Mouse (Mus musculus) kidney, adult 2 months (tissue): ENCODE measurements at regions not wholly inside any gene's neighbourhood (a gene's known extent, or its start where the extent isn't known, plus 50 kb on each side); places are given as distances from the start of the nearest gene placed in this dataset.
"Not testable (repeated sequence)": the region's sequence is repeated elsewhere in the genome, so short reads cannot be mapped to it uniquely, and the experiment has no call there.

Experiments
- DNase-seq: peaks from one replicate; pipeline ENCODE4 v3.0.0; 2021
- H3K27ac ChIP-seq: fragments of 200-500 bp; 2 replicates; pipeline ENCODE4 v1.5.1; 2012; ENCODE audit warnings: low read depth, low read length, control low read depth, inconsistent platforms; ENCODE audit not compliant: insufficient read depth
- H3K27me3 ChIP-seq: fragments of 200-500 bp; replicated peaks from 2 replicates; pipeline ENCODE4 v1.6.1; 2012; ENCODE audit warnings: mild to moderate bottlenecking, moderate library complexity, low read length, inconsistent platforms; ENCODE audit not compliant: control insufficient read depth, insufficient read depth
- H3K36me3 ChIP-seq: fragments of 200-500 bp; 2 replicates; pipeline ENCODE4 v1.6.1; 2012; ENCODE audit warnings: mild to moderate bottlenecking, moderate library complexity, low read length, inconsistent platforms; ENCODE audit not compliant: control insufficient read depth, insufficient read depth
- H3K4me1 ChIP-seq: fragments of 200-500 bp; 2 replicates; pipeline ENCODE4 v1.6.1; 2011; ENCODE audit warnings: low read length; ENCODE audit not compliant: control insufficient read depth, insufficient read depth
- H3K4me3 ChIP-seq: fragments of 200-500 bp; 2 replicates; pipeline ENCODE4 v1.5.1; 2011; ENCODE audit warnings: mild to moderate bottlenecking, low read depth, low read length, control low read depth; ENCODE audit not compliant: insufficient read depth
- WGBS: fragments of 180-500 bp; shearing (Covaris S2); methylation state at CpG from one replicate; pipeline ENCODE4 v1.1.7; 2018; 5-methylcytosine and 5-hydroxymethylcytosine counted together

DNA sequence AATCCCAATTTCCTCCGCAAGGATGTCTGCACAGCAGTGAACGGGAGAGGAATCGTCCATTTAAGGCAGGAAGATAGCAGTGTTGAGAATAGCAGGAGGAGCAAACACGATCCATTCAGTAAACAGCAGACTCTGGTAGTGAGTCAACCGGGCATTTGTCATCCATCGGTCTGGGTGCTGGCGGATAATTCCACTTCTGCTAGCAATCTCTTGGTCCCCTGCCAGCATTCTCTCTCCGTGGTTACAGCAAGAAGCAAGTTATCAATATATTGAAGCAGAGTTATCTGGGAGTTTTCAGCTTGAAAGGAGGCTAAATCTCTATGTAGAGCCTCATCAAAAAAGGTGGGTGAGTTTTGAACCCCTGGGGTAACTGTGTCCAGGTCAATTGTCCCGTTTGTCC is 130.4 kb downstream of the Mtrr start:
- not testable (repeated sequence) for H3K27me3 ChIP-seq, H3K36me3 ChIP-seq, DNase-seq, H3K4me3 ChIP-seq, H3K4me1 ChIP-seq, H3K27ac ChIP-seq
- 87% methylated on average over 9 of the region's 9 CpGs for WGBS

DNA sequence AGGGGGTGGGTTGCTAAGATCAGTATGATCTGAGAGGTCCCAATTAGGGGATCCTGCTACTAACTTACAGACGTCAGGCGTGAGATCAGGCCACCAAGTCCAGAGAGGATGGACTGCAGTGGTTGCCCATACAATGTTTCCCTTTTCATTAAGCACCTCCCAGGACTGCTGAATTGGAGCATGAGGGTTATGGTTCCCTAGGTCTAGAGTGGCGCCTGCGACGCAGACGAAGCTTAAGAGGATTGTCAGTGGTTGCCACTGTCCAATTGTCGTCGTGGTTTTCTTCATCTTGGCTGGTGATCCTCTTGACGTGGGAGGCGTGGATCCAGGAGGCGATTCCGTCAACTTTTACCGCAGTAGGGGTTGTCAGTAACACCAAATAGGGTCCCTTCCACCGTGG is 137.6 kb downstream of the Mtrr start:
- WGBS: 90% methylated on average over 13 of the region's 14 CpGs
- not testable (repeated sequence) for H3K4me1 ChIP-seq, H3K4me3 ChIP-seq, H3K27me3 ChIP-seq, H3K36me3 ChIP-seq, H3K27ac ChIP-seq
- peak; percentile 5 for DNase-seq
